In the genomic region with DNA sequence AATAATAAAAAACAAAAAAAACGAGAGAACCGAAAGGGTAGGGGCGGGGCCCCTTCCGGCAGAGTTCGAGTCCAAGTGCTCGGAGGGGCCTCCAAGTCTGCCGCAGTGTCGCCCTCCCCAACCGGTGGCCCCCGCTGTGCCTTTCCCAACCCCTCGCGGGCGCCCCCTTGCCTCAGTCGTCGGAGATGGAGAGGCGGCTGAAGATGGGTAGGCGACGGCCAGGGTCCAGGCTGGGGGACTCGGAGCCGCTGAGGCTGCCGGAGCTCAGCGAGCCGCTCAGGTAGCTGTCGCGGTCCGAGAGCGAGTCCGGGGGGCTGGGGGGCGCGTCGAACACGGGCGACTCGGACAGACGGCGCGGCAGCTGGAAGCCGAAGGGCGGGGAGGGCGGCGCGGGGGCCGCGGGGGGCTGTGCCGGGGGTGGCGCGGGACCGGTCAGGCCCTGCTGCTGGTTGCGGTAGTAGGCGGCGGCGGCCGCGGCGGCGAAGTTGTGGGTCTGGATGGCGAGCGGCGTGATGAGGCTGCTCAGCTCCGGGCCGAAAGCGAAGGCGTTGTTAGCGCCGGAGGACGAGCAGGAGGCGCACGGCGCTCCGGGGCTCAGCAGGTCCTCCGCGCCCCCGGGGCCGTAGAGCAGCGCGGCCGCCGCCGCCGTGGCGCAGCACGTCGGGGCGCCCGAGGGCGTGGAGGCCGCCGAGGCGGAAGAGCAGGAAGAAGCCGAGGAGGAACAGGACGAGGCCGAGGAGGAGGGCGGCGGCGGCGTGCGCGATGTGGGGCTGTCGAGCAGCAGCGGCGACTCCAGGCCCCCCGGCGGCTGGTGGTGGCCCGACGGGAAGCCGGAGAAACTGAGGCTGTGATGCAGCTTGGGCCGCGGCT, we compare ENCODE assay signal across 8 mouse cellular contexts. TPM values are rescaled to one million over a fixed set of nuclear protein-coding genes. Genes with fewer than 3 reads are reported as not detected.
DNase-seq lines count a peak whose midpoint lies in the region; ATAC-seq and TF ChIP-seq lines count a peak whose summit lies in the region.

No protein-coding gene starts in this region.

- no peak for ATAC-seq in intestine, embryonic 14.5 days (replicated peaks; ENCODE audit: low FRiP score, low TSS enrichment, low read depth)
- ATAC-seq in liver, postnatal 0 days, result no peak; the same call in 1 of the 2 replicates

- peaks cover 25% of the 10 kb centered on the region for H3K36me3 ChIP-seq in intestine, embryonic 14.5 days (ENCODE audit: control insufficient read depth, insufficient read depth, low read length)
- peaks cover 12% of the 10 kb centered on the region; the same call in 1 of the 2 replicates for H3K36me3 ChIP-seq in liver, postnatal 0 days (replicated peaks; ENCODE audit: insufficient read depth, low read length)

- H3K4me2 ChIP-seq in intestine, embryonic 14.5 days (ENCODE audit: low read length), result peak overlapping the region; percentile 61
- peak overlapping the region; percentile 97 for H3K4me2 ChIP-seq in liver, postnatal 0 days (ENCODE audit: low read depth, low read length)

- TF ChIP-seq EP300 in liver, postnatal 0 days (IDR thresholded peaks at IDR 0.05; ENCODE audit: low read depth), result no peak

- H3K9me3 ChIP-seq in intestine, embryonic 14.5 days (ENCODE audit: control insufficient read depth, low read length), result no peaks in the 10 kb centered on the region
- H3K9me3 ChIP-seq in liver, postnatal 0 days (ENCODE audit: low read length), result no peaks in the 10 kb centered on the region

- peak overlapping the region; percentile 97 for H3K27ac ChIP-seq in intestine, embryonic 14.5 days (ENCODE audit: low read depth)
- peak overlapping the region; percentile 92 for H3K27ac ChIP-seq in liver, postnatal 0 days (ENCODE audit: low read depth)

- peak; percentile 33 to 60 for DNase-seq in cerebellum, postnatal 25 days
- no peak for DNase-seq in cerebellum, adult 11-12 months
- DNase-seq in adrenal gland, postnatal 25 days, result peak; percentile 74
- peak; percentile 43 for DNase-seq in forelimb bud, embryonic 11.5 days (ENCODE audit: low read depth, low spot score)
- DNase-seq in intestine, embryonic 14.5 days (ENCODE audit: low spot score), result peak; percentile 86
- peak; percentile 81 for DNase-seq in liver, postnatal 0 days
- peak; percentile 74 for DNase-seq in retina, embryonic 14.5 days (ENCODE audit: low spot score)
- DNase-seq in yolk sac, embryonic 10.5 days (ENCODE audit: low spot score), result peak; percentile 73

- peaks cover 36% of the 10 kb centered on the region for H3K4me1 ChIP-seq in intestine, embryonic 14.5 days (replicated peaks; ENCODE audit: control insufficient read depth, insufficient read depth, low read length)
- peaks cover 43% of the 10 kb centered on the region for H3K4me1 ChIP-seq in liver, postnatal 0 days (ENCODE audit: insufficient read depth)

- peak overlapping the region; percentile 98 for H3K9ac ChIP-seq in intestine, embryonic 14.5 days (ENCODE audit: low read length)
- peak overlapping the region; percentile 80 for H3K9ac ChIP-seq in liver, postnatal 0 days (replicated peaks)

- H3K4me3 ChIP-seq in intestine, embryonic 14.5 days (ENCODE audit: low read depth, low read length), result peak overlapping the region; percentile 77
- peak overlapping the region; percentile 68 for H3K4me3 ChIP-seq in liver, postnatal 0 days (ENCODE audit: low read depth, low read length)

- H3K27me3 ChIP-seq in intestine, embryonic 14.5 days (replicated peaks; ENCODE audit: control insufficient read depth, insufficient read depth, low read length), result no peaks in the 10 kb centered on the region
- H3K27me3 ChIP-seq in liver, postnatal 0 days (ENCODE audit: insufficient read depth, low read length), result no peaks in the 10 kb centered on the region

- TF ChIP-seq CTCF in liver, postnatal 0 days (IDR thresholded peaks at IDR 0.05; ENCODE audit: low read depth), result peak; percentile 68

- WGBS in intestine, embryonic 14.5 days, result under 1% methylated on average over 97 of the region's 108 CpGs
- under 1% methylated on average over 89 of the region's 108 CpGs for whole genome bisulfite sequencing in liver, postnatal 0 days (ENCODE audit: insufficient replicate concordance)

RNA-seq across cellular contexts. Expression of gene Zfp36l2, which starts 1.9 kb away (rescaled TPM):
- total RNA-seq in adrenal gland, postnatal 25 days (2021), result 52.0 and 56.5 TPM in 2 replicates
- 35.1 and 36.5 TPM in 2 replicates for polyA plus RNA-seq in intestine, embryonic 14.5 days (2014; fragmentation: Nextera tagmentation; extraction: Ambion mirVana)
- 7.6 and 7.7 TPM in 2 replicates for polyA plus RNA-seq in liver, postnatal 0 days (2015; fragmentation: Nextera tagmentation; extraction: Ambion mirVana)
